Mouse (Mus musculus): ENCODE results near the gene Pilra. TPM values are rescaled to one million over a fixed set of nuclear protein-coding genes. Genes with fewer than 3 reads are reported as not detected.

Pilra gene
- 8.3 and 9.1 TPM in 2 replicates for polyA plus RNA-seq (2012; rRNA removed)

GRCm38 (mm10) chr5:137835966-137836520 lies at the start of gene Pilra:
TSS of gene Pilra (minus strand) at chr5:137836281.

DNA sequence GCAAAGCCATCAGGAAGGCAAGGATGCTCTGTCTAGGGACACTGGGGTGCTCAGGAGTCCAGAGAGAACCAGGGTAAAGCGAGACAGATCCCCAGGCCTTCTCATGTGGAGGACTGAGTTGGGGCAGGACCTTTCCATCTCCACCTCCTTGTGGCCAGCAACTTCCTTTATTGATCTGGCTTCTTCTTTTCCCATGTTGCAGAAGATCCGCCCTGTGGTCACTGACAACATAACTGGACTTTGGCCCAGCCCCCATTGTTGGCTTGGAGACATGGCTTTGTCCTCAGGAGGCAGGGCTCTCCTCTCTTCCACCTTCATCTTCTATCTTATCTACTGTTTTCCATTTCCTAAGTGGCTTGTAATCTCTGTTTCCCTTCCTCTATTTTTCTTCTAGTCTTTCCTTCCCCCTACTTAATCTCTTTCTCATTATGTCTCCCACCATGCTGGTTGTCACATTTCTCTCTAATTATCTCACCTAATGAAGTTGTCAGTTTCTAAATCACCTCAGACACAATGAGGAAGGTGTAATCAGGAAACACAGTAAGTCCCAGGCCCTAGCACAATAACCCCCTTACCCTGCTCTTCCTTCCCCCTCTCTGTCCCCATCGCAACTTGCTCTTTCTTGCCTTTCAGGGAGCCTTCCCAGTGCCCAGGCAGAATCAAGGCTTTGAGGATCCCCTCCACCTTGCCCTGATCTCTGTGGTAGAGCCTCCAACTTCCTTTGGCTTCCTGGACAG lies 35.7 kb upstream of the Pilra start, which contains the start of gene Pilrb2:
TSS of gene Pilrb2 (minus strand) at position 172 of the 737 bp plus-strand sequence.

DNA sequence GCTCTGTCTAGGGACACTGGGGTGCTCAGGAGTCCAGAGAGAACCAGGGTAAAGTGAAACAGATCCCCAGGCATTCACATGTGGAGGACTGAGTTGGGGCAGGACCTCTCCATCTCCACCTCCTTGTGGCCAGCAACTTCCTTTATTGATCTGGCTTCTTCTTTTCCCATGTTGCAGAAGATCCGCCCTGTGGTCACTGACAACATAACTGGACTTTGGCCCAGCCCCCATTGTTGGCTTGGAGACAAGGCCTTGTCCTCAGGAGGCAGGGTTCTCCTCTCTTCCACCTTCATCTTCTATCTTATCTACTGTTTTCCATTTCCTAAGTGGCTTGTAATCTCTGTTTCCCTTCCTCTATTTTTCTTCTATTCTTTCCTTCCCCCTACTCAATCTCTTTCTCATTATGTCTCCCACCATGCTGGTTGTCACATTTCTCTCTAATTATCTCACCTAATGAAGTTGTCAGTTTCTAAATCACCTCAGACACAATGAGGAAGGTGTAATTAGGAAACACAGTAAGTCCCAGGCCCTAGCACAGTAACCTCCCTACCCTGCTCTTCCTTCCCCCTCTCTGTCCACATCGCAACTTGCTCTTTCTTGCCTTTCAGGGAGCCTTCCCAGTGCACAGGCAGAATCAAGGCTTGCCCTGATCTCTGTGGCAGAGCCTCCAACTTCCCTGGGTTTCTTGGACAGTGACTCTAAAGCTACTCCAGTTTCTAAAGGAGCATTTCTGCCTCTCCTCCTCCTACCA lies 22.1 kb upstream of the Pilra start, which contains the start of gene Pilrb1:
TSS of gene Pilrb1 (minus strand) at position 147 of the 751 bp plus-strand sequence.

DNA sequence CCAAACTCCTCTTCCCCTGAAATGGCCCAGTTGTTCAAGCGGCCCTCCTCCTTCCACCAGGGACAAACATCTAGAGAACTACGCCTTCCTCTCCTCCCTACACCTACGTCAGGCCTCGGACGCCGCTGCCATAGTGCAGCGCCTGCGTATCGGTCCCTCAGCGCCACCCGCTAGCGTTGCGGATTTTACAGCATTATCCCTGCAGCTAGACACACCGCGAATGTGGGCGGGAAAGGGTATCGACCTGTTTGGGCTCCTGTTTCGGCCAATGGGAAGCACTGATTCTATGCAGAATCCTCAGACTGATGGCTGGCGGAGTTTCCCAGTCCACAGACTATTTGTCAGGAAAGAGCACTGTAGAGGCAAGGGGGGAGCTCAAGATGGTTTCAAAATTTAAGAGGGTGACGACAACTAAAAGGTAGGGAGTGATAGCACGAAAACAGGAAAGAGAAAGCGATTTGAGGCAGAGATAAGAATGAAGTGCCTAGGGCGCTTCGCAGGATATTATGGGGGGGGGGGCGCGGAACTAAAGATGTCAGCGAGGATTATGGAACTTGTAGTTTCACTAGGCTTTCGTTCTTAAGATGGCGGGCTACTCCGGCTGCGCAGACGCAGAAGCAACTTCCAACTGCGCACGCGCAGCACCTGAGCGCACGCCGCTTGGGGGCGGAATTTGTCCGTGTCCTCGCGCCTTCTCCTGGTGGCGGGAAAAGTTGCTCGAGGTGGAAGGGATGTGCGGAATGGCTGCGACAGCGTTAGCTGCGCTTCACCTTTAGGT lies 48.7 kb downstream of the Pilra start, which contains the start of the genes Mepce and Zcwpw1:
TSS of gene Mepce (minus strand) at position 505 of the 778 bp plus-strand sequence.
TSS of gene Zcwpw1 (plus strand) at position 648 of the 778 bp plus-strand sequence.

DNA sequence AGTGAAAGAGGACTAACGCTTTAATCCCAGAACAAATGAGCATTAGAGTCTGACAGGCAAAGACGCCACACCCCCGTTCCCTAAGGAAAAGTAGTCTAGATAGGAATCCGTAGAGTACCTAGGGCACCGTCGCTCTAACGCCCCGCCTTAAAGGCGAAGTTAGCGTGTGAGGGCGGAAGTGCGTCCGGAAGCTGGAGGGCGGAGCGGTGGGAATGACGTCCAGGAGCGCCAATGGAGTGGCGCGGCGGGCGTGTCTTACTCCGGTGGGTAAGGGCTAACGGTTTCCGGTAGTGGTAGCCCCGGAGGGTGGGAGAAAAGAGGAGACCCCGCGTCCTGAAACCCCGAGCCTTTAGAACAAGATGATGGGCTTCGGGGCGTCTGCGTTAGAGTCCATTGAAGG lies 57.4 kb downstream of the Pilra start, which contains the start of gene Ppp1r35:
TSS of gene Ppp1r35 (plus strand) at position 215 of the 400 bp plus-strand sequence.

Other genes starting within 250 kb of the Pilra start
- 21.8 and 24.5 TPM in 2 replicates for gene Mospd3, start 235.2 kb downstream of the Pilra start, polyA plus RNA-seq (2012; rRNA removed)
- gene Pcolce, start 222.5 kb downstream of the Pilra start, polyA plus RNA-seq (2012; rRNA removed): 15.0 and 17.2 TPM in 2 replicates
- gene Fbxo24, start 207.3 kb downstream of the Pilra start, polyA plus RNA-seq (2012; rRNA removed): 0.06 and 0.07 TPM in 2 replicates
- gene Lrch4, start 207.2 kb downstream of the Pilra start, polyA plus RNA-seq (2012; rRNA removed): 14.4 and 18.0 TPM in 2 replicates
- 4.7 and 6.0 TPM in 2 replicates for gene Gm20605, start 207.1 kb downstream of the Pilra start, polyA plus RNA-seq (2012; rRNA removed)
- gene Sap25, start 194.9 kb downstream of the Pilra start, polyA plus RNA-seq (2012; rRNA removed): 17.2 and 17.3 TPM in 2 replicates
- 0.05 and 0.07 TPM in 2 replicates for gene Irs3, start 190.6 kb downstream of the Pilra start, polyA plus RNA-seq (2012; rRNA removed)
- 19.2 and 20.4 TPM in 2 replicates for gene Agfg2, start 151.6 kb downstream of the Pilra start, polyA plus RNA-seq (2012; rRNA removed)
- 1.2 and 1.6 TPM in 2 replicates for gene Nyap1, start 94.7 kb downstream of the Pilra start, polyA plus RNA-seq (2012; rRNA removed)
- 25.1 and 29.8 TPM in 2 replicates for gene Tsc22d4, start 90.6 kb downstream of the Pilra start, polyA plus RNA-seq (2012; rRNA removed)
- 17.8 and 17.9 TPM in 2 replicates for gene Ppp1r35, start 57.4 kb downstream of the Pilra start, polyA plus RNA-seq (2012; rRNA removed)
- 11.2 and 11.4 TPM in 2 replicates for gene Mepce, start 48.6 kb downstream of the Pilra start, polyA plus RNA-seq (2012; rRNA removed)
- 2.7 and 3.0 TPM in 2 replicates for gene Zcwpw1, start 48.5 kb downstream of the Pilra start, polyA plus RNA-seq (2012; rRNA removed)
- 10.7 and 12.0 TPM in 2 replicates for gene Pilrb1, start 21.8 kb upstream of the Pilra start, polyA plus RNA-seq (2012; rRNA removed)
- 13.2 and 13.6 TPM in 2 replicates for gene Pilrb2, start 35.5 kb upstream of the Pilra start, polyA plus RNA-seq (2012; rRNA removed)
- gene Cyp3a13, start 85.3 kb upstream of the Pilra start, polyA plus RNA-seq (2012; rRNA removed): 17.9 and 21.6 TPM in 2 replicates
- gene Gjc3, start 126.8 kb upstream of the Pilra start, polyA plus RNA-seq (2012; rRNA removed): 0.30 and 0.49 TPM in 2 replicates
- gene Azgp1, start 145.2 kb upstream of the Pilra start, polyA plus RNA-seq (2012; rRNA removed): 584 and 631 TPM in 2 replicates
- not detected in 2 replicates for gene Smok3a, start 185.0 kb upstream of the Pilra start, polyA plus RNA-seq (2012; rRNA removed)
- 0.01 TPM in 1 of 2 replicates, not detected in the other for gene Smok3b, start 185.1 kb upstream of the Pilra start, polyA plus RNA-seq (2012; rRNA removed)
- not detected in 2 replicates for gene Smok3c, start 216.9 kb upstream of the Pilra start, polyA plus RNA-seq (2012; rRNA removed)
- gene Zkscan1, start 248.8 kb upstream of the Pilra start, polyA plus RNA-seq (2012; rRNA removed): 2.9 and 3.0 TPM in 2 replicates

Data from liver, embryonic 18 days (tissue).